Mouse (Mus musculus) forebrain, postnatal 0 days (tissue): ENCODE data around the gene Cab39l. TPM values are rescaled to one million over a fixed set of nuclear protein-coding genes. Genes with fewer than 3 reads are reported as not detected.
A peak's percentile ranks its signal among the peaks of the same experiment; 100 is the strongest.

ENCODE experiments used
- ATAC-seq: fragments of 200-750 bp; cut with Nextera tagmentation; 2 replicates; pipeline ENCODE4 v1.8.0; 2017; ENCODE audit warnings: mild to moderate bottlenecking, moderate library complexity
- DNase-seq: peaks from one replicate; pipeline ENCODE4 v3.0.0-alpha.2; 2015
- H3K27ac ChIP-seq: fragments of 300-500 bp; sonication (generic); 2 replicates; pipeline ENCODE4 v1.5.1; 2014; ENCODE audit warnings: low read depth, mild to moderate bottlenecking, antibody characterized with exemption, low read length, moderate library complexity, mixed read lengths
- H3K27me3 ChIP-seq: fragments of 300-500 bp; sonication (generic); 2 replicates; pipeline ENCODE4 v1.6.1; 2014; ENCODE audit warnings: mild to moderate bottlenecking, low read length, mixed read lengths; ENCODE audit not compliant: insufficient read depth
- H3K36me3 ChIP-seq: fragments of 300-500 bp; sonication (generic); 2 replicates; pipeline ENCODE4 v1.6.1; 2014; ENCODE audit warnings: mild to moderate bottlenecking, moderate library complexity; ENCODE audit not compliant: insufficient read depth
- H3K4me1 ChIP-seq: fragments of 300-500 bp; sonication (generic); 2 replicates; pipeline ENCODE4 v1.6.1; 2014; ENCODE audit warnings: antibody characterized with exemption; ENCODE audit not compliant: insufficient read depth
- H3K4me2 ChIP-seq: fragments of 300-500 bp; sonication (generic); 2 replicates; pipeline ENCODE4 v1.6.1; 2014; ENCODE audit warnings: low read depth, mild to moderate bottlenecking, moderate library complexity
- H3K4me3 ChIP-seq: fragments of 300-500 bp; sonication (generic); 2 replicates; pipeline ENCODE4 v1.5.1; 2014; ENCODE audit warnings: low read depth, low read length, mixed read lengths
- H3K9ac ChIP-seq: fragments of 300-500 bp; sonication (generic); 2 replicates; pipeline ENCODE4 v1.6.1; 2014; ENCODE audit warnings: mild to moderate bottlenecking
- H3K9me3 ChIP-seq: fragments of 300-500 bp; sonication (generic); 2 replicates; pipeline ENCODE4 v1.6.1; 2016; ENCODE audit warnings: low read length
- CTCF ChIP-seq: sonication (generic); IDR thresholded peaks from 2 replicates; pipeline ENCODE4 v1.5.1; 2016; ENCODE audit warnings: antibody characterized with exemption, control low read depth, low read depth
- WGBS: fragments of 180-500 bp; shearing (Covaris S2); extraction: QIAGEN DNeasy Blood & Tissue Kit; methylation state at CpG from one replicate; pipeline ENCODE4 v1.1.7; 2014; 5-methylcytosine and 5-hydroxymethylcytosine counted together
- polyA plus RNA-seq: library from polyadenylated mRNA; unstranded; fragments of >200 nt; fragmentation: Nextera tagmentation; extraction: Ambion mirVana; gene quantifications from 2 replicates; pipeline ENCODE4 v1.2.1, GENCODE M21; 2015
- total RNA-seq: library from RNA; depleted of rRNA; stranded (reverse); fragments of >200 nt; gene quantifications from 2 replicates; pipeline ENCODE4 v1.2.3, GENCODE M21; 2014

Cab39l gene
- total and polyA plus RNA-seq, 2 experiments from 2014 or later: 17.4 to 20.1 TPM

- ATAC-seq (no peak), DNase-seq (no peak)
- Histone ChIP-seq H3K36me3 (no peaks in the 10 kb centered on the region), H3K9me3 (no peaks in the 10 kb centered on the region), H3K4me2 (no peak overlapping the region), H3K27ac (no peak overlapping the region), H3K4me3 (no peak overlapping the region), H3K9ac (no peak overlapping the region), H3K4me1 (no peaks in the 10 kb centered on the region), H3K27me3 (no peaks in the 10 kb centered on the region)
- WGBS: 71% methylated on average over 2 of the region's 2 CpGs
- no peak for TF ChIP-seq CTCF
Observed at GRCm38 (mm10) chr14:59433902-59434301, 6.9 kb upstream of the Cab39l start.

- ATAC-seq (no peak), DNase-seq (no peak)
- Histone ChIP-seq H3K9me3 (no peaks in the 10 kb centered on the region), H3K4me1 (no peaks in the 10 kb centered on the region), H3K9ac (no peak overlapping the region), H3K4me2 (no peak overlapping the region), H3K27me3 (no peaks in the 10 kb centered on the region), H3K4me3 (no peak overlapping the region), H3K27ac (no peak overlapping the region), H3K36me3 (no peaks in the 10 kb centered on the region)
- no peak for TF ChIP-seq CTCF
Observed at GRCm38 (mm10) chr14:59435206-59435605, 5.6 kb upstream of the Cab39l start.

- no peak overlapping the region for H3K9ac ChIP-seq
- WGBS: 73% methylated on average over 3 of the region's 3 CpGs
- TF ChIP-seq CTCF: no peak
- H3K4me3 ChIP-seq: no peak overlapping the region
- H3K4me1 ChIP-seq: no peaks in the 10 kb centered on the region
- no peaks in the 10 kb centered on the region for H3K36me3 ChIP-seq
- no peaks in the 10 kb centered on the region for H3K9me3 ChIP-seq
- H3K27me3 ChIP-seq: no peaks in the 10 kb centered on the region
- H3K27ac ChIP-seq: no peak overlapping the region
- no peak for DNase-seq
- ATAC-seq: no peak
- H3K4me2 ChIP-seq: no peak overlapping the region
Observed at GRCm38 (mm10) chr14:59437398-59437797, 3.4 kb upstream of the Cab39l start.

- no peak overlapping the region for H3K27ac ChIP-seq
- TF ChIP-seq CTCF: no peak
- DNase-seq: no peak
- WGBS: 91% methylated on average over 2 of the region's 2 CpGs
- H3K27me3 ChIP-seq: no peaks in the 10 kb centered on the region
- H3K9ac ChIP-seq: no peak overlapping the region
- no peaks in the 10 kb centered on the region for H3K36me3 ChIP-seq
- H3K4me2 ChIP-seq: no peak overlapping the region
- no peaks in the 10 kb centered on the region for H3K4me1 ChIP-seq
- H3K4me3 ChIP-seq: no peak overlapping the region
- H3K9me3 ChIP-seq: no peaks in the 10 kb centered on the region
- no peak for ATAC-seq
Observed at GRCm38 (mm10) chr14:59438505-59438904, 2.3 kb upstream of the Cab39l start.

- no peak for DNase-seq
Observed at GRCm38 (mm10) chr14:59440039-59440438, 733 bp upstream of the Cab39l start.

GRCm38 (mm10) chr14:59441472-59441805, 667 bp downstream of the Cab39l start:
- ATAC-seq: no peak
- Histone ChIP-seq H3K36me3 (no peaks in the 10 kb centered on the region), H3K4me2 (peak overlapping the region; percentile 77), H3K27me3 (no peaks in the 10 kb centered on the region), H3K4me3 (peak overlapping the region; percentile 88), H3K9me3 (no peaks in the 10 kb centered on the region), H3K27ac (no peak overlapping the region), H3K4me1 (no peaks in the 10 kb centered on the region), H3K9ac (peak overlapping the region; percentile 66)
- WGBS: 9% methylated on average over 6 of the region's 6 CpGs
- no peak for DNase-seq
- no peak for TF ChIP-seq CTCF

More at GRCm38 (mm10) chr14:59440039-59440438, 733 bp upstream of the Cab39l start:
- no peaks in the 10 kb centered on the region for H3K36me3 ChIP-seq
- H3K4me2 ChIP-seq: peak overlapping the region; percentile 77
- no peaks in the 10 kb centered on the region for H3K4me1 ChIP-seq
- H3K27ac ChIP-seq: no peak overlapping the region
- H3K4me3 ChIP-seq: peak overlapping the region; percentile 88
- H3K9me3 ChIP-seq: no peaks in the 10 kb centered on the region
- TF ChIP-seq CTCF: no peak
- peak overlapping the region; percentile 66 for H3K9ac ChIP-seq
- H3K27me3 ChIP-seq: no peaks in the 10 kb centered on the region
- ATAC-seq: no peak
- WGBS: 20% methylated on average over 7 of the region's 7 CpGs

- no peak for TF ChIP-seq CTCF
Observed at GRCm38 (mm10) chr14:59445421-59445820, 4.6 kb downstream of the Cab39l start.

GRCm38 (mm10) chr14:59447981-59448380, 7.2 kb downstream of the Cab39l start:
- Histone ChIP-seq H3K36me3 (no peaks in the 10 kb centered on the region), H3K4me3 (no peak overlapping the region), H3K9ac (no peak overlapping the region), H3K27ac (no peak overlapping the region), H3K4me1 (no peaks in the 10 kb centered on the region), H3K4me2 (no peak overlapping the region), H3K9me3 (peaks cover 4% of the 10 kb centered on the region; the same call in 1 of the 2 replicates), H3K27me3 (no peaks in the 10 kb centered on the region)
- ATAC-seq: no peak
- no peak for TF ChIP-seq CTCF
- DNase-seq: no peak

More at GRCm38 (mm10) chr14:59445421-59445820, 4.6 kb downstream of the Cab39l start:
- 66% methylated on average over 1 of the region's 1 CpGs for WGBS
- no peak overlapping the region for H3K4me3 ChIP-seq
- no peaks in the 10 kb centered on the region for H3K27me3 ChIP-seq
- ATAC-seq: no peak
- no peak overlapping the region for H3K27ac ChIP-seq
- H3K9me3 ChIP-seq: peaks cover 4% of the 10 kb centered on the region; the same call in 1 of the 2 replicates
- no peak overlapping the region for H3K4me2 ChIP-seq
- no peak overlapping the region for H3K9ac ChIP-seq
- H3K36me3 ChIP-seq: no peaks in the 10 kb centered on the region
- no peaks in the 10 kb centered on the region for H3K4me1 ChIP-seq
- no peak for DNase-seq
